Mouse (Mus musculus) CH12.LX (cell line): Measurements from ENCODE around the gene Ush1g. TPM values are rescaled to one million over a fixed set of nuclear protein-coding genes. Genes with fewer than 3 reads are reported as not detected.

Source experiments
- DNase-seq: peaks from one replicate; pipeline ENCODE4 v3.0.0-alpha.2; 2013; ENCODE audit errors: extremely low read depth
- H3K27ac ChIP-seq: 2 replicates; pipeline ENCODE4 v1.5.1; 2012; ENCODE audit warnings: low read depth, mild to moderate bottlenecking, control low read depth, moderate library complexity; ENCODE audit not compliant: insufficient read depth
- H3K27me3 ChIP-seq: replicated peaks from 2 replicates; pipeline ENCODE3; 2012; ENCODE audit warnings: inconsistent platforms
- H3K36me3 ChIP-seq, 2 experiments: replicated peaks in 1 of 2; 2 replicates each; pipeline versions ENCODE3 to v1.6.1; 2012; ENCODE audit warnings: inconsistent platforms in 1 of 2, low read length in 1 of 2, mild to moderate bottlenecking in 1 of 2, mixed read lengths in 1 of 2, moderate library complexity in 1 of 2; ENCODE audit not compliant: control insufficient read depth in 1 of 2, insufficient read depth in 1 of 2
- H3K4me1 ChIP-seq, 2 experiments: 2 replicates each; pipeline ENCODE4 v1.6.1; 2012; ENCODE audit warnings: inconsistent platforms in 1 of 2, moderate library complexity in 1 of 2; ENCODE audit not compliant: insufficient read depth in 2 of 2, control insufficient read depth in 1 of 2
- H3K4me2 ChIP-seq: 2 replicates; pipeline ENCODE4 v1.6.1; 2012; ENCODE audit warnings: low read depth, mild to moderate bottlenecking, control low read depth; ENCODE audit not compliant: poor library complexity, insufficient read depth, severe bottlenecking
- H3K4me3 ChIP-seq, 3 experiments: fragments of 150-350 bp in 1 of 3; sonication (generic) in 1 of 3; replicated peaks in 1 of 3; 2 replicates each; pipeline versions ENCODE3 to v1.5.1; 2011 to 2012; ENCODE audit warnings: low read depth in 2 of 3, low read length in 2 of 3, mild to moderate bottlenecking in 2 of 3, moderate library complexity in 2 of 3, control low read depth in 1 of 3, improper control_type of control experiment in 1 of 3, inconsistent platforms in 1 of 3, mixed read lengths in 1 of 3; ENCODE audit not compliant: poor library complexity in 1 of 3
- H3K79me2 ChIP-seq: replicated peaks from 2 replicates; pipeline ENCODE4 v1.6.1; 2012; ENCODE audit warnings: mild to moderate bottlenecking, moderate library complexity; ENCODE audit not compliant: control insufficient read depth, poor library complexity, insufficient read depth, severe bottlenecking; ENCODE audit errors: extremely low read depth
- H3K9ac ChIP-seq: 2 replicates; pipeline ENCODE4 v1.6.1; 2012; ENCODE audit warnings: low read depth, mild to moderate bottlenecking, control low read depth, moderate library complexity; ENCODE audit not compliant: insufficient read depth
- H3K9me3 ChIP-seq: replicated peaks from 2 replicates; pipeline ENCODE3; 2012; ENCODE audit warnings: low read length, inconsistent platforms, mixed read lengths
- BHLHE40 ChIP-seq: IDR thresholded peaks from 2 replicates; pipeline ENCODE4 v1.6.1; 2011; ENCODE audit warnings: mild to moderate bottlenecking, low read depth, low read length, improper control_type of control experiment
- CHD1 ChIP-seq: IDR thresholded peaks from 2 replicates; pipeline ENCODE4 v1.6.1; 2012; ENCODE audit warnings: low read depth, low read length, improper control_type of control experiment, inconsistent platforms
- CHD2 ChIP-seq: IDR thresholded peaks from 2 replicates; pipeline ENCODE4 v1.6.1; 2011; ENCODE audit warnings: low read length, improper control_type of control experiment
- CTCF ChIP-seq, 2 experiments: IDR thresholded peaks in 1 of 2; conservative IDR thresholded peaks in 1 of 2; 2 replicates each; pipeline ENCODE4 v1.5.1; 2011 to 2012; ENCODE audit warnings: low read depth in 2 of 2, low read length in 2 of 2, improper control_type of control experiment in 1 of 2, inconsistent platforms in 1 of 2, mild to moderate bottlenecking in 1 of 2, moderate library complexity in 1 of 2
- ELF1 ChIP-seq: IDR thresholded peaks from 2 replicates; pipeline ENCODE4 v1.6.1; 2014; ENCODE audit warnings: low read depth, mild to moderate bottlenecking, inconsistent platforms, low read length, improper control_type of control experiment
- EP300 ChIP-seq: IDR thresholded peaks from 2 replicates; pipeline ENCODE4 v1.6.1; 2011; ENCODE audit warnings: low read length, improper control_type of control experiment
- GABPA ChIP-seq: IDR thresholded peaks from 2 replicates; pipeline ENCODE4 v1.6.1; 2012; ENCODE audit warnings: low read depth, low read length, improper control_type of control experiment, inconsistent platforms; ENCODE audit not compliant: insufficient replicate concordance
- HCFC1 ChIP-seq: IDR thresholded peaks from 2 replicates; pipeline ENCODE4 v1.6.1; 2012; ENCODE audit warnings: low read depth, mild to moderate bottlenecking, inconsistent platforms, low read length, improper control_type of control experiment
- IRF4 ChIP-seq: IDR thresholded peaks from 2 replicates; pipeline ENCODE4 v1.6.1; 2014; ENCODE audit warnings: low read depth, mild to moderate bottlenecking, inconsistent platforms, low read length, improper control_type of control experiment
- MAFK ChIP-seq: IDR thresholded peaks from 2 replicates; pipeline ENCODE4 v1.6.1; 2011; ENCODE audit warnings: low read length, improper control_type of control experiment; ENCODE audit not compliant: insufficient replicate concordance
- MAZ ChIP-seq: IDR thresholded peaks from 2 replicates; pipeline ENCODE4 v1.6.1; 2012; ENCODE audit warnings: low read depth, mild to moderate bottlenecking, inconsistent platforms, low read length, improper control_type of control experiment, moderate library complexity
- MXI1 ChIP-seq: IDR thresholded peaks from 2 replicates; pipeline ENCODE4 v1.6.1; 2011; ENCODE audit warnings: mild to moderate bottlenecking, low read depth, low read length, improper control_type of control experiment
- MYC ChIP-seq: IDR thresholded peaks from 2 replicates; pipeline ENCODE4 v1.6.1; 2011; ENCODE audit warnings: low read depth, mild to moderate bottlenecking, improper control_type of control experiment, low read length
- NELFE ChIP-seq: IDR thresholded peaks from 2 replicates; pipeline ENCODE4 v1.6.1; 2011; ENCODE audit warnings: low read depth, low read length, improper control_type of control experiment
- NRF1 ChIP-seq: IDR thresholded peaks from 2 replicates; pipeline ENCODE4 v1.6.1; 2014; ENCODE audit warnings: low read depth, mild to moderate bottlenecking, inconsistent platforms, low read length, improper control_type of control experiment, moderate library complexity
- PAX5 ChIP-seq: IDR thresholded peaks from 2 replicates; pipeline ENCODE4 v1.6.1; 2012; ENCODE audit warnings: low read length, inconsistent platforms, mixed read lengths
- POLR2A ChIP-seq: IDR thresholded peaks from 2 replicates; pipeline ENCODE4 v1.6.1; 2011; ENCODE audit warnings: low read depth, mild to moderate bottlenecking, improper control_type of control experiment, low read length
- POLR2AphosphoS2 ChIP-seq: IDR thresholded peaks from 2 replicates; pipeline ENCODE4 v1.6.1; 2011; ENCODE audit warnings: low read depth, low read length, improper control_type of control experiment
- RAD21 ChIP-seq: IDR thresholded peaks from 2 replicates; pipeline ENCODE4 v1.6.1; 2011; ENCODE audit warnings: low read depth, mild to moderate bottlenecking, low read length, improper control_type of control experiment, moderate library complexity
- RCOR1 ChIP-seq: conservative IDR thresholded peaks from 2 replicates; pipeline ENCODE4 v1.6.1; 2012; ENCODE audit warnings: low read depth, mild to moderate bottlenecking, inconsistent platforms, low read length, improper control_type of control experiment
- SMC3 ChIP-seq: IDR thresholded peaks from 2 replicates; pipeline ENCODE4 v1.6.1; 2011; ENCODE audit warnings: low read depth, low read length, improper control_type of control experiment
- TCF12 ChIP-seq: IDR thresholded peaks from 2 replicates; pipeline ENCODE4 v1.6.1; 2014; ENCODE audit warnings: low read depth, mild to moderate bottlenecking, inconsistent platforms, low read length, improper control_type of control experiment
- UBTF ChIP-seq: IDR thresholded peaks from 2 replicates; pipeline ENCODE4 v1.6.1; 2012; ENCODE audit warnings: low read depth, mild to moderate bottlenecking, inconsistent platforms, low read length, improper control_type of control experiment, moderate library complexity
- ZC3H11A ChIP-seq: IDR thresholded peaks from 2 replicates; pipeline ENCODE4 v1.6.1; 2012; ENCODE audit warnings: low read depth, mild to moderate bottlenecking, inconsistent platforms, low read length, improper control_type of control experiment
- ZKSCAN1 ChIP-seq: IDR thresholded peaks from 2 replicates; pipeline ENCODE4 v1.6.1; 2012; ENCODE audit warnings: low read depth, inconsistent platforms, low read length, improper control_type of control experiment, borderline replicate concordance
- ZNF384 ChIP-seq: IDR thresholded peaks from 2 replicates; pipeline ENCODE4 v1.6.1; 2012; ENCODE audit warnings: low read depth, low read length, improper control_type of control experiment, inconsistent platforms
- dilution Hi-C: fragments of 300-500 bp; cut with MboI; formaldehyde crosslinking; loops from 2 replicates; pipeline ENCODE4 v1.14.3; 2020; ENCODE audit warnings: low sequenced_read_pairs; ENCODE audit not compliant: extremely low pct_unique_long_range_greater_than_20kb, extremely low pct_ligation_motif_present
- in situ Hi-C: fragments of 300-500 bp; cut with MboI; formaldehyde crosslinking; loops from 3 replicates; pipeline ENCODE4 v1.14.3; 2019; ENCODE audit warnings: low sequenced_read_pairs, low pct_ligation_motif_present, low pct_unique_long_range_greater_than_20kb, mixed read lengths
- polyA plus RNA-seq: library from polyadenylated mRNA; unstranded; fragments of >175 nt; gene quantifications from 2 replicates; pipeline ENCODE4 v1.2.1, GENCODE M21; 2012; ENCODE audit warnings: low read depth; ENCODE audit not compliant: insufficient read length
- total RNA-seq, 2 experiments: library from RNA; depleted of rRNA; stranded (reverse); fragments of 300-350 nt in 1 of 2; fragments of >200 nt in 1 of 2; gene quantifications; 2 replicates each; pipeline ENCODE4 v1.2.3; 2012 to 2014

Ush1g gene
- total and polyA plus RNA-seq, 3 experiments: 0.42 TPM; not detected in 2

DNA sequence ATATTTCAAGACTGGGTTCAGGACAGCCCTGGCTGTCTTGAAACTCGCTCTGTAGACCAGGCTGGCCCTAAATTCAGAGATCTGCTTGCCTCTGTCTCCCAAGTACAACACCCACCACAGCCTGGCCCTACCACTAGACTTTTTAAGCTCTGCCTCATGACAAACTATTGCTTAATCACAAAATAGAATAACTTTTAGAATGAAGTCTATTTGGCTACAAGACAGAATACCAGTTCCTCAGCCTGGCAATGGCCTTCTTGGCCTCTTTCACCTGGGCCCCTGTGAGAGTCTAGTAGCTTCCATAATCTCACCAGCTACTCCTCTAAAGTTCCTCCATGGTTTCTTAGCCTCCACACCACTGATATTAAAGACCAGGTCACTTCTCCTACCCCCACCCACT lies 31.5 kb downstream of the Ush1g start:
- no peak for DNase-seq
- in situ Hi-C loops (no loop called here), dilution Hi-C loops (no loop called here)
- Histone ChIP-seq H3K9ac (no peak overlapping the region), H3K4me1 (no peaks in the 10 kb centered on the region), H3K79me2 (no peaks in the 10 kb centered on the region), H3K4me2 (no peak overlapping the region), H3K27me3 (peaks cover 36% of the 10 kb centered on the region), H3K4me3 (no peak overlapping the region), H3K36me3 (no peaks in the 10 kb centered on the region), H3K9me3 (peaks cover 6% of the 10 kb centered on the region), H3K27ac (no peak overlapping the region)
- TF ChIP-seq ZC3H11A (no peak), ZNF384 (no peak), POLR2A (no peak), EP300 (no peak), TCF12 (no peak), PAX5 (no peak), IRF4 (no peak), MYC (no peak), CHD1 (no peak), POLR2AphosphoS2 (no peak), RAD21 (no peak), NRF1 (no peak)

DNA sequence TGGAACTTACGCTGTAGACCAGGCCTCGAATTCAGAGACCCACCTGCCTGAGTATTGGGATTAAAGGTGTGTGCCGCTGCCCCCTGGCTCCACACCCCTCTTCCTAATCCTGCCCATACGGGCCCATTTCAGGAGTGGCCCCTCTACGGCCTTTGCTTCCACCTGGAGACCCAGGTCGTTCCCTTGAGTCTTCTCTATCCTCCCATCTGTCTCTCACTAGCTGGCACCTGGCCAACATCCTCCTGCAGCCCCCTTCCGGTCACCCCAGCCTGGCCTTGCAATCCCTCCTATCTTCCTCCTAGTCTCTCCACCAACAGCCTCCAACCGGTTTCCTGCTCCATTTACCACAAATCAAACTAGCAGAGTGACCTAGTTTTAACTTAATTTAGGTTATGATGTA lies 32.0 kb downstream of the Ush1g start:
- no peak for DNase-seq
- TF ChIP-seq POLR2AphosphoS2 (no peak), TCF12 (no peak), HCFC1 (no peak), MXI1 (no peak), ZC3H11A (no peak), EP300 (no peak)
- Histone ChIP-seq H3K9ac (no peak overlapping the region), H3K9me3 (peaks cover 6% of the 10 kb centered on the region), H3K79me2 (no peaks in the 10 kb centered on the region), H3K4me2 (no peak overlapping the region), H3K27ac (no peak overlapping the region), H3K4me1 (no peaks in the 10 kb centered on the region), H3K27me3 (peaks cover 34% of the 10 kb centered on the region), H3K36me3 (no peaks in the 10 kb centered on the region), H3K4me3 (no peak overlapping the region)
- in situ Hi-C loops: no loop called here
- dilution Hi-C loops: no loop called here

DNA sequence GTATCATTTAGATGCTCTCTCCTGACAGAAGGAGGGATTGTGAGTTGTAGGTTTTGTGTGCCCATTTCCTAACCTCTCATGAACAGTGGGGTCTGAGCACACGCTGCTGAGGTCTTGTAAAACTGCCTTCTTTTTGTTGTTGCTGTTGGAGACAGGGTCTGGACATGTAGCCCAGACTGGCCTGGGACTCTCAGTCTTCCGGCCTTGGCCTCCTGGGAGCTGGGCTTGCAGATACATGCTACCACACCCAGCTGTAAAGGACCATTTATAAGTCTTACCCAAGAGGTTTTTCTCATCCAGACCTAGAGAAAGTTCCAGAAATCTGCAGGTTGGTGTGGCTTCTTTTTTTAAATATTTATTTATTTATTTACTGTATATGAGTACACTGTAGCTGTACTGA lies 33.5 kb downstream of the Ush1g start:
- no peaks in the 10 kb centered on the region for H3K79me2 ChIP-seq
- H3K4me3 ChIP-seq: no peak overlapping the region
- no peak for TF ChIP-seq MAZ
- no peak for TF ChIP-seq ELF1
- no peak for TF ChIP-seq UBTF
- TF ChIP-seq MYC: no peak
- TF ChIP-seq SMC3: no peak
- no peak for TF ChIP-seq BHLHE40
- TF ChIP-seq MAFK: no peak
- no peak for TF ChIP-seq CHD1
- no peak for TF ChIP-seq NELFE
- no peak for TF ChIP-seq GABPA
- TF ChIP-seq NRF1: no peak
- no peak for TF ChIP-seq ZC3H11A
- TF ChIP-seq ZKSCAN1: no peak
- TF ChIP-seq CTCF (conservative IDR thresholded peaks at IDR 0.05 in 1 of 2, IDR thresholded peaks at IDR 0.05 in 1 of 2; ENCODE audit: low read depth in 2 of 2, low read length in 2 of 2): no peak
- no peak for TF ChIP-seq HCFC1
- no peak for TF ChIP-seq CHD2
- no peak for TF ChIP-seq IRF4
- TF ChIP-seq RAD21: no peak
- TF ChIP-seq RCOR1: no peak
- DNase-seq: no peak
- peaks cover 0 to under 1% of the 10 kb centered on the region in 2 experiments; a peak in 2 of 4 replicates for H3K4me1 ChIP-seq
- H3K9ac ChIP-seq: no peak overlapping the region
- no peak overlapping the region for H3K4me2 ChIP-seq
- no peak overlapping the region for H3K27ac ChIP-seq
- in situ Hi-C loops (no loop called here), dilution Hi-C loops (no loop called here)
- H3K9me3 ChIP-seq: no peaks in the 10 kb centered on the region
- H3K36me3 ChIP-seq: peaks cover 0 to 1% of the 10 kb centered on the region in 2 experiments
- H3K27me3 ChIP-seq: peaks cover 22% of the 10 kb centered on the region
